Mouse (Mus musculus) embryonic facial prominence, embryonic 12.5 days (tissue): ENCODE measurements around the gene Lrg1. TPM values are rescaled to one million over a fixed set of nuclear protein-coding genes. Genes with fewer than 3 reads are reported as not detected.

ENCODE experiments used
- ATAC-seq: fragments of 200-750 bp; cut with Nextera tagmentation; 2 replicates; pipeline ENCODE4 v1.8.0; 2017; ENCODE audit not compliant: insufficient number of reproducible peaks, insufficient read depth, low FRiP score, low TSS enrichment
- H3K27ac ChIP-seq: fragments of 300-500 bp; sonication (generic); 2 replicates; pipeline ENCODE4 v1.5.1; 2016; ENCODE audit warnings: mild to moderate bottlenecking
- H3K27me3 ChIP-seq: fragments of 300-500 bp; sonication (generic); 2 replicates; pipeline ENCODE4 v1.6.1; 2016; ENCODE audit warnings: mild to moderate bottlenecking, moderate library complexity
- H3K36me3 ChIP-seq: fragments of 300-500 bp; sonication (generic); 2 replicates; pipeline ENCODE4 v1.6.1; 2016; ENCODE audit warnings: mild to moderate bottlenecking
- H3K4me1 ChIP-seq: fragments of 300-500 bp; sonication (generic); 2 replicates; pipeline ENCODE4 v1.6.1; 2016
- H3K4me2 ChIP-seq: fragments of 300-500 bp; sonication (generic); replicated peaks from 2 replicates; pipeline ENCODE4 v1.6.1; 2016; ENCODE audit warnings: mild to moderate bottlenecking, moderate library complexity
- H3K4me3 ChIP-seq: fragments of 300-500 bp; sonication (generic); 2 replicates; pipeline ENCODE4 v1.5.1; 2016; ENCODE audit warnings: mild to moderate bottlenecking
- H3K9ac ChIP-seq: fragments of 300-500 bp; sonication (generic); 2 replicates; pipeline ENCODE4 v1.6.1; 2016; ENCODE audit warnings: mild to moderate bottlenecking, moderate library complexity
- H3K9me3 ChIP-seq: fragments of 300-500 bp; sonication (generic); 2 replicates; pipeline ENCODE4 v1.6.1; 2016; ENCODE audit warnings: mild to moderate bottlenecking, moderate library complexity
- WGBS: fragments of 180-500 bp; shearing (Covaris S2); methylation state at CpG from one replicate; pipeline ENCODE4 v1.1.7; 2016; 5-methylcytosine and 5-hydroxymethylcytosine counted together
- polyA plus RNA-seq: library from polyadenylated mRNA; unstranded; fragments of >200 nt; fragmentation: Nextera tagmentation; extraction: Ambion mirVana; gene quantifications from 2 replicates; pipeline ENCODE4 v1.2.1, GENCODE M21; 2016

Lrg1 gene
- polyA plus RNA-seq, 1 experiment from 2014 or later, result 0.23 TPM

GRCm38 (mm10) chr17:56119981-56120880, 1.6 kb downstream of the Lrg1 start:
- Histone ChIP-seq H3K4me1 (peaks cover 26% of the 10 kb centered on the region), H3K27ac (no peak overlapping the region), H3K4me3 (0 out of 2 replicates have a peak overlapping the region, but pooled peaks have one; percentile 12), H3K27me3 (peaks cover 85% of the 10 kb centered on the region), H3K4me2 (peak overlapping the region; percentile 22), H3K9ac (no peak overlapping the region), H3K9me3 (peaks cover 15% of the 10 kb centered on the region), H3K36me3 (no peaks in the 10 kb centered on the region)
- no peak for ATAC-seq
- 6% methylated on average over 66 of the region's 66 CpGs for WGBS

GRCm38 (mm10) chr17:56119431-56119830, 2.4 kb downstream of the Lrg1 start:
- Histone ChIP-seq H3K27me3 (peaks cover 81% of the 10 kb centered on the region), H3K36me3 (no peaks in the 10 kb centered on the region), H3K9me3 (peaks cover 15% of the 10 kb centered on the region), H3K4me2 (peak overlapping the region; percentile 2; the same call in 1 of the 2 replicates), H3K4me1 (peaks cover 24% of the 10 kb centered on the region), H3K9ac (no peak overlapping the region), H3K4me3 (peak overlapping the region; percentile 9; the same call in 1 of the 2 replicates), H3K27ac (no peak overlapping the region)
- no peak for ATAC-seq
- WGBS, result 41% methylated on average over 12 of the region's 12 CpGs

- H3K27me3 ChIP-seq, result peaks cover 59% of the 10 kb centered on the region
- no peaks in the 10 kb centered on the region; the same call in 1 of the 2 replicates for H3K36me3 ChIP-seq
- H3K9me3 ChIP-seq, result peaks cover 3% of the 10 kb centered on the region
- ATAC-seq, result no peak
- peak within 1 kb of the TSS; percentile 26 for H3K4me3 ChIP-seq
- under 1% methylated on average over 27 of the region's 27 CpGs for WGBS
- H3K27ac ChIP-seq, result no peak within 1 kb of the TSS
- no peak within 1 kb of the TSS for H3K9ac ChIP-seq
- peak within 1 kb of the TSS; percentile 49 for H3K4me2 ChIP-seq
- peaks cover 17% of the 10 kb centered on the region for H3K4me1 ChIP-seq
Measured at GRCm38 (mm10) chr17:56117251-56117710, 4.5 kb downstream of the Lrg1 start, which contains the start of gene Plin5. TSS of gene Plin5 (minus strand) at chr17:56117596.

- Histone ChIP-seq H3K4me1 (peaks cover 17% of the 10 kb centered on the region), H3K36me3 (no peaks in the 10 kb centered on the region; the same call in 1 of the 2 replicates), H3K9ac (no peak overlapping the region), H3K4me3 (no peak overlapping the region), H3K9me3 (no peaks in the 10 kb centered on the region), H3K27me3 (peaks cover 48% of the 10 kb centered on the region), H3K27ac (no peak overlapping the region), H3K4me2 (no peak overlapping the region)
- ATAC-seq, result no peak
- whole genome bisulfite sequencing, result 77% methylated on average over 10 of the region's 10 CpGs
Measured at GRCm38 (mm10) chr17:56116193-56116592, 5.6 kb downstream of the Lrg1 start.

- peaks cover 16% of the 10 kb centered on the region for H3K27me3 ChIP-seq
- no peak overlapping the region for H3K4me3 ChIP-seq
- peaks cover 6% of the 10 kb centered on the region for H3K4me1 ChIP-seq
- no peaks in the 10 kb centered on the region for H3K9me3 ChIP-seq
- H3K36me3 ChIP-seq, result no peaks in the 10 kb centered on the region; the same call in 1 of the 2 replicates
- no peak overlapping the region for H3K9ac ChIP-seq
- WGBS, result 78% methylated on average over 3 of the region's 3 CpGs
- no peak overlapping the region for H3K4me2 ChIP-seq
- no peak overlapping the region for H3K27ac ChIP-seq
- no peak for ATAC-seq
Measured at GRCm38 (mm10) chr17:56112743-56113142, 9.1 kb downstream of the Lrg1 start.

- WGBS, result 40% methylated on average over 5 of the region's 5 CpGs
- no peaks in the 10 kb centered on the region for H3K9me3 ChIP-seq
- no peaks in the 10 kb centered on the region; the same call in 1 of the 2 replicates for H3K36me3 ChIP-seq
- H3K4me2 ChIP-seq, result no peak overlapping the region
- H3K4me1 ChIP-seq, result no peaks in the 10 kb centered on the region
- ATAC-seq, result 0 out of 2 replicates have a peak, but pooled peaks have one; percentile 11
- H3K27me3 ChIP-seq, result peaks cover 8% of the 10 kb centered on the region
- no peak overlapping the region for H3K27ac ChIP-seq
- H3K4me3 ChIP-seq, result no peak overlapping the region
- H3K9ac ChIP-seq, result no peak overlapping the region
Measured at GRCm38 (mm10) chr17:56111864-56112263, 9.9 kb downstream of the Lrg1 start.

- WGBS, result 67% methylated on average over 1 of the region's 1 CpGs
- H3K27me3 ChIP-seq, result no peaks in the 10 kb centered on the region
- H3K36me3 ChIP-seq, result no peaks in the 10 kb centered on the region; the same call in 1 of the 2 replicates
- no peak overlapping the region for H3K4me2 ChIP-seq
- H3K4me1 ChIP-seq, result no peaks in the 10 kb centered on the region
- H3K4me3 ChIP-seq, result no peak overlapping the region
- H3K27ac ChIP-seq, result no peak overlapping the region
- no peaks in the 10 kb centered on the region for H3K9me3 ChIP-seq
- H3K9ac ChIP-seq, result no peak overlapping the region
- no peak for ATAC-seq
Measured at GRCm38 (mm10) chr17:56111021-56111420, 10.8 kb downstream of the Lrg1 start.

GRCm38 (mm10) chr17:56110571-56110970, 11.2 kb downstream of the Lrg1 start:
- H3K4me3 ChIP-seq, result no peak overlapping the region
- no peaks in the 10 kb centered on the region for H3K9me3 ChIP-seq
- no peaks in the 10 kb centered on the region for H3K4me1 ChIP-seq
- no peak overlapping the region for H3K9ac ChIP-seq
- H3K4me2 ChIP-seq, result no peak overlapping the region
- H3K27me3 ChIP-seq, result no peaks in the 10 kb centered on the region
- no peak overlapping the region for H3K27ac ChIP-seq
- WGBS, result 77% methylated on average over 4 of the region's 4 CpGs
- H3K36me3 ChIP-seq, result no peaks in the 10 kb centered on the region; the same call in 1 of the 2 replicates
- no peak for ATAC-seq

GRCm38 (mm10) chr17:56109219-56110051, 12.4 kb downstream of the Lrg1 start, which contains the start of gene Plin4:
TSS of gene Plin4 (minus strand) at chr17:56109803.
- Histone ChIP-seq H3K9me3 (no peaks in the 10 kb centered on the region), H3K4me3 (no peak within 1 kb of the TSS), H3K36me3 (no peaks in the 10 kb centered on the region; the same call in 1 of the 2 replicates), H3K4me1 (no peaks in the 10 kb centered on the region), H3K27ac (no peak within 1 kb of the TSS), H3K9ac (no peak within 1 kb of the TSS), H3K27me3 (no peaks in the 10 kb centered on the region), H3K4me2 (no peak within 1 kb of the TSS)
- 70% methylated on average over 9 of the region's 10 CpGs for WGBS
- no peak for ATAC-seq

- H3K27me3 ChIP-seq, result no peaks in the 10 kb centered on the region
- WGBS, result 77% methylated on average over 6 of the region's 6 CpGs
- H3K36me3 ChIP-seq, result peaks cover 5% of the 10 kb centered on the region
- no peak overlapping the region for H3K27ac ChIP-seq
- no peak overlapping the region for H3K4me3 ChIP-seq
- no peaks in the 10 kb centered on the region for H3K9me3 ChIP-seq
- no peak for ATAC-seq
- H3K4me1 ChIP-seq, result no peaks in the 10 kb centered on the region
- H3K9ac ChIP-seq, result no peak overlapping the region
- no peak overlapping the region for H3K4me2 ChIP-seq
Measured at GRCm38 (mm10) chr17:56108334-56109044, 13.3 kb downstream of the Lrg1 start.

GRCm38 (mm10) chr17:56107736-56108135, 14.1 kb downstream of the Lrg1 start:
- no peak overlapping the region for H3K4me3 ChIP-seq
- no peak overlapping the region for H3K9ac ChIP-seq
- no peaks in the 10 kb centered on the region for H3K4me1 ChIP-seq
- no peaks in the 10 kb centered on the region for H3K9me3 ChIP-seq
- no peak for ATAC-seq
- WGBS, result 77% methylated on average over 2 of the region's 2 CpGs
- no peaks in the 10 kb centered on the region for H3K27me3 ChIP-seq
- H3K4me2 ChIP-seq, result no peak overlapping the region
- H3K27ac ChIP-seq, result no peak overlapping the region
- peaks cover 11% of the 10 kb centered on the region for H3K36me3 ChIP-seq
